Mouse (Mus musculus): ENCODE measurements around the gene Psma6. TPM values are rescaled to one million over a fixed set of nuclear protein-coding genes. Genes with fewer than 3 reads are reported as not detected.

Psma6 gene
- total and polyA plus RNA-seq, 3 experiments, result 255 to 309 TPM; not detected in 1

GRCm38 (mm10) chr12:55384826-55385225 is 804 bp downstream of the Psma6 start:
- Histone ChIP-seq H3K4me1 (ENCODE audit: control insufficient read depth in 1 of 2, insufficient read depth in 2 of 2, low read length in 2 of 2) (peaks cover 8 to 27% of the 10 kb centered on the region in 2 experiments), H3K27me3 (ENCODE audit: control insufficient read depth in 1 of 2, insufficient read depth in 2 of 2, low read length in 2 of 2) (no peaks in the 10 kb centered on the region), H3K9ac (ENCODE audit: control insufficient read depth, low read depth, low read length, poor library complexity, severe bottlenecking) (no peak overlapping the region), H3K27ac (ENCODE audit: control insufficient read depth, low read depth, low read length) (no peak overlapping the region), H3K79me2 (ENCODE audit: control insufficient read depth, insufficient read depth, low read length, poor library complexity) (no peaks in the 10 kb centered on the region), H3K36me3 (ENCODE audit: control insufficient read depth in 1 of 2, insufficient read depth in 2 of 2, low read length in 2 of 2) (peaks cover 0 to 16% of the 10 kb centered on the region in 2 experiments; a peak in 2 of 4 replicates), H3K4me3 (ENCODE audit: control insufficient read depth in 1 of 2, insufficient read depth in 1 of 2, low read depth in 2 of 2, low read length in 2 of 2) (no peak overlapping the region), H3K9me3 (replicated peaks; ENCODE audit: insufficient read depth, low read length) (no peaks in the 10 kb centered on the region)
- TF ChIP-seq MAZ (IDR thresholded peaks at IDR 0.05; ENCODE audit: low read depth, low read length), result no peak
- TF ChIP-seq POLR2AphosphoS5 (IDR thresholded peaks at IDR 0.05; ENCODE audit: borderline replicate concordance, low read depth, low read length), result no peak
- TF ChIP-seq ELF1 (IDR thresholded peaks at IDR 0.05; ENCODE audit: low read depth, low read length), result no peak
- no peak for TF ChIP-seq BHLHE40 (IDR thresholded peaks at IDR 0.05; ENCODE audit: borderline replicate concordance, low read depth, low read length)
- no peak for TF ChIP-seq ETS1 (IDR thresholded peaks at IDR 0.05; ENCODE audit: low read depth, low read length)
- TF ChIP-seq MYC (IDR thresholded peaks at IDR 0.05; ENCODE audit: low read depth, low read length), result no peak
- no peak for TF ChIP-seq EP300 (IDR thresholded peaks at IDR 0.05; ENCODE audit: low read depth in 1 of 2, low read length in 2 of 2)
- no peak for TF ChIP-seq MAFK (IDR thresholded peaks at IDR 0.05; ENCODE audit: borderline replicate concordance, low read depth, low read length)
- TF ChIP-seq UBTF (IDR thresholded peaks at IDR 0.05; ENCODE audit: borderline replicate concordance, insufficient read depth, low read depth, low read length), result no peak
- TF ChIP-seq RAD21 (IDR thresholded peaks at IDR 0.05; ENCODE audit: low read depth, low read length), result no peak
- TF ChIP-seq TBP (IDR thresholded peaks at IDR 0.05; ENCODE audit: low read depth, low read length), result no peak
- TF ChIP-seq E2F4 (IDR thresholded peaks at IDR 0.05; ENCODE audit: borderline replicate concordance, low read depth, low read length), result no peak
- TF ChIP-seq NRF1 (IDR thresholded peaks at IDR 0.05; ENCODE audit: insufficient read depth, low read depth, low read length, poor library complexity, severe bottlenecking), result no peak
- no peak for TF ChIP-seq TAL1 (IDR thresholded peaks at IDR 0.05; ENCODE audit: low read length)
- TF ChIP-seq CHD2 (IDR thresholded peaks at IDR 0.05; ENCODE audit: low read length), result no peak
- no peak for TF ChIP-seq KAT2A (conservative IDR thresholded peaks at IDR 0.05; ENCODE audit: low read depth, low read length)
- DNase-seq (ENCODE audit: low read depth, low spot score), result no peak

- H3K79me2 ChIP-seq (ENCODE audit: control insufficient read depth, insufficient read depth, low read length, poor library complexity), result no peaks in the 10 kb centered on the region
- no peak overlapping the region for H3K27ac ChIP-seq (ENCODE audit: control insufficient read depth, low read depth, low read length)
- TF ChIP-seq ZKSCAN1 (IDR thresholded peaks at IDR 0.05; ENCODE audit: low read depth, low read length), result no peak
- TF ChIP-seq MEF2A (IDR thresholded peaks at IDR 0.05; ENCODE audit: extremely low read depth, insufficient replicate concordance, low read depth, low read length, poor library complexity, severe bottlenecking), result no peak
- TF ChIP-seq TBP (IDR thresholded peaks at IDR 0.05; ENCODE audit: low read depth, low read length), result no peak
- no peak for TF ChIP-seq KAT2A (conservative IDR thresholded peaks at IDR 0.05; ENCODE audit: low read depth, low read length)
- no peak for TF ChIP-seq USF1 (IDR thresholded peaks at IDR 0.05; ENCODE audit: low read depth, low read length)
- TF ChIP-seq MAFK (IDR thresholded peaks at IDR 0.05; ENCODE audit: borderline replicate concordance, low read depth, low read length), result no peak
- TF ChIP-seq SMC3 (IDR thresholded peaks at IDR 0.05; ENCODE audit: low read depth, low read length), result no peak
- peaks cover 12 to 32% of the 10 kb centered on the region in 2 experiments for H3K4me1 ChIP-seq (ENCODE audit: control insufficient read depth in 1 of 2, insufficient read depth in 2 of 2, low read length in 2 of 2)
- peaks cover 0 to 16% of the 10 kb centered on the region in 2 experiments; a peak in 2 of 4 replicates for H3K36me3 ChIP-seq (ENCODE audit: control insufficient read depth in 1 of 2, insufficient read depth in 2 of 2, low read length in 2 of 2)
- no peak overlapping the region for H3K4me3 ChIP-seq (ENCODE audit: control insufficient read depth in 1 of 2, insufficient read depth in 1 of 2, low read depth in 2 of 2, low read length in 2 of 2)
- DNase-seq (ENCODE audit: low read depth, low spot score), result no peak
- no peaks in the 10 kb centered on the region for H3K9me3 ChIP-seq (replicated peaks; ENCODE audit: insufficient read depth, low read length)
- H3K27me3 ChIP-seq (ENCODE audit: control insufficient read depth in 1 of 2, insufficient read depth in 2 of 2, low read length in 2 of 2), result no peaks in the 10 kb centered on the region
- no peak overlapping the region for H3K9ac ChIP-seq (ENCODE audit: control insufficient read depth, low read depth, low read length, poor library complexity, severe bottlenecking)
Measured at GRCm38 (mm10) chr12:55385931-55386330, 1.9 kb downstream of the Psma6 start.

Data from MEL (cell line).